Mouse (Mus musculus) c-Kit-positive CD71-positive TER-119-positive erythroid progenitor cells, embryonic 14.5 days (primary cell): ENCODE results near the gene Col4a3bp.

ENCODE experiments used
- DNase-seq: peaks from one replicate; pipeline ENCODE4 v3.0.0-alpha.2; 2013; ENCODE audit warnings: low spot score

Gene Col4a3bp

GRCm38 (mm10) chr13:96541381-96541780 is 1.0 kb upstream of the Col4a3bp start:
- DNase-seq, result no peak

- DNase-seq, result peak; percentile 33
Observed at GRCm38 (mm10) chr13:96542901-96543891, 778 bp downstream of the Col4a3bp start.

GRCm38 (mm10) chr13:96544506-96544905 is 2.1 kb downstream of the Col4a3bp start:
- DNase-seq, result peak; percentile 45

GRCm38 (mm10) chr13:96547250-96547649 is 4.8 kb downstream of the Col4a3bp start:
- DNase-seq, result no peak

- DNase-seq, result no peak
Observed at GRCm38 (mm10) chr13:96547941-96548340, 5.5 kb downstream of the Col4a3bp start.

- DNase-seq, result no peak
Observed at GRCm38 (mm10) chr13:96555099-96555498, 12.7 kb downstream of the Col4a3bp start.

- DNase-seq, result no peak
Observed at GRCm38 (mm10) chr13:96567977-96568376, 25.6 kb downstream of the Col4a3bp start.

- no peak for DNase-seq
Observed at GRCm38 (mm10) chr13:96570313-96571015, 28.0 kb downstream of the Col4a3bp start.

- no peak for DNase-seq
Observed at GRCm38 (mm10) chr13:96571016-96571361, 28.6 kb downstream of the Col4a3bp start.

GRCm38 (mm10) chr13:96574170-96574569 is 31.8 kb downstream of the Col4a3bp start:
- no peak for DNase-seq

- DNase-seq, result no peak
Observed at GRCm38 (mm10) chr13:96579104-96579503, 36.7 kb downstream of the Col4a3bp start.

GRCm38 (mm10) chr13:96579979-96580378 is 37.6 kb downstream of the Col4a3bp start:
- DNase-seq, result no peak

GRCm38 (mm10) chr13:96584201-96584600 is 41.8 kb downstream of the Col4a3bp start:
- no peak for DNase-seq

- no peak for DNase-seq
Observed at GRCm38 (mm10) chr13:96586540-96586939, 44.1 kb downstream of the Col4a3bp start.

- no peak for DNase-seq
Observed at GRCm38 (mm10) chr13:96588642-96589041, 46.2 kb downstream of the Col4a3bp start.

GRCm38 (mm10) chr13:96593621-96594020 is 51.2 kb downstream of the Col4a3bp start:
- DNase-seq, result peak; percentile 36

GRCm38 (mm10) chr13:96594070-96594469 is 51.7 kb downstream of the Col4a3bp start:
- no peak for DNase-seq

GRCm38 (mm10) chr13:96599182-96599581 is 56.8 kb downstream of the Col4a3bp start:
- DNase-seq, result no peak

- DNase-seq, result peak; percentile 13
Observed at GRCm38 (mm10) chr13:96604242-96604641, 61.8 kb downstream of the Col4a3bp start.

- DNase-seq, result no peak
Observed at GRCm38 (mm10) chr13:96614615-96615014, 72.2 kb downstream of the Col4a3bp start.

- no peak for DNase-seq
Observed at GRCm38 (mm10) chr13:96620891-96621290, 78.5 kb downstream of the Col4a3bp start.

GRCm38 (mm10) chr13:96630396-96630795 is 88.0 kb downstream of the Col4a3bp start:
- DNase-seq, result no peak

GRCm38 (mm10) chr13:96644168-96644567 is 101.8 kb downstream of the Col4a3bp start:
- DNase-seq, result no peak
